Mouse (Mus musculus) right cerebral cortex, postnatal 36 days (tissue): ENCODE data around the gene Btbd3.

Experiments
- DNase-seq, 2 experiments: peaks; one replicate each; pipeline ENCODE4 v3.0.0; 2022; ENCODE audit warnings: low spot score in 2 of 2, mixed read lengths in 1 of 2

The Btbd3 gene

DNA sequence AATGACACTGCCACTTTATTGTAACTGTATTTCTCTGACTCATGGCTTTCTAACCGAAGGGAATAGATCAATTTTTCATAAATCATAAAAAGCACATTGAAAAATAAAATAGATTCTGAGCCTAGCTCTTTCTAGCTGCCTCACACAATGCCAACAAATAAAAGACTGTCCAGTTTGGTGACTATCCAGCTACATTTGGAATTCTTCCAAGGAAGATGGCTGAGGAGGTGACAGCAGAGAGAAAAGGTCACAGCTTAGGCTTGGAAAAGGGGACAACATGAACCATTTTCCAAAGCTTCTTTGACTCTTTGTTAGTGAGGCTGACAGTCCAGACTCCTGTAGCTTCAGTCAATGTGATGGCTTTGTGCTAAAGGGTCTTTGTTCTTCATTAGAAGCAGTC is 132.2 kb downstream of the Btbd3 start:
- no peak for DNase-seq

DNA sequence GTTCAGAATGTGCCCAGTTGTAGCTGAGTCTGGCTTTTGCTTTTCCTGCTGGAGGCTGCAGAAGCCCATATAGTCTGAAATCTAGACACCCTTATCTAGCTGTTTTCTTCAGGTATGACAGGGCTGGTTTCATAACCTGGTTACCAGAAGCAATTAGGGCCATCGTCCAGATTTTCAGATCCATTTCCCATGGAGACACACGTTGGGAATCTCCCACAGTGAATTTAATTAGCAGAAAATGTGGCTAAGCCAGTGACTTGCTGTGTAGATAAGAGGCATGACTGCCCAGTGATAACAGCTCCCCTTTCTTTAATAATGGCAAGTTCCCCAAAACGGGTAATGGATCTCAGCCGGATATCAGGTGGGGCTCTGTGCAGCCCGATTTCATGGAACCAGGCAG is 146.7 kb downstream of the Btbd3 start:
- no peak for DNase-seq

DNA sequence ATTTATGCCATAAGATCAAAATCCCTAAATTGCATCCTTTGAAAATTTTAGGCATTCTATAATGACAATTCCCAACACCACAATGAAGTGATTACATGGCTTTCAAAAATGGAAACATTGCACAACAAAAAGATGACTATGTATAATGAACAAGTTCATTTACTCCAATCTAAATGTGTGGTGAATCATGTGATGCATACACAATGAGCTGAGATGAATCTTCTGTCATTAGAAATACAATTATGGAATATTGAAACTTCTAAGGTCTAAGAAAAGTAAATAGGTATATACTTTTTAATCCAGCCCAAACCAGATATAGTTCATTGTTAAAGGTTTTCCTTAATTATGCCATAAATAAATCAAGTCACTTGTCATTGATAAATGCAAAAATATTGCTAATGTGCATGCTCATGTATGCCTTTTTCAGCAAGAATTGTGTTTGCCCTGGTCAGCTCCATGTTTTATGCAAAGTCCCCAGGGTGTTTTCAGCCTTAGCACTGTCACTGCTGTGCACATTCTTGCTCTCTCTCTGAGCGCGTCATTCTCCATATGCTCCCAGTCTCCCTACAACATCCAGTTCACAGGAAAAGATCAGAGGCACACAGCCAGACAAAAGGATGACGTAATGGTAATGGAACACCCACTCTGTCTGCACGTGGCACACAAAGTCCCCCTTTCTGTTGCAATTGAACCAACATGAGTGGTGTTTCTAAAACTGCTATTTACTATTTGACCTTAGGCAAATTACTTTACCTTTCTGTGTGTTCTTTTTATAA is 149.6 kb downstream of the Btbd3 start:
- peak; percentile 18 to 33 for DNase-seq

DNA sequence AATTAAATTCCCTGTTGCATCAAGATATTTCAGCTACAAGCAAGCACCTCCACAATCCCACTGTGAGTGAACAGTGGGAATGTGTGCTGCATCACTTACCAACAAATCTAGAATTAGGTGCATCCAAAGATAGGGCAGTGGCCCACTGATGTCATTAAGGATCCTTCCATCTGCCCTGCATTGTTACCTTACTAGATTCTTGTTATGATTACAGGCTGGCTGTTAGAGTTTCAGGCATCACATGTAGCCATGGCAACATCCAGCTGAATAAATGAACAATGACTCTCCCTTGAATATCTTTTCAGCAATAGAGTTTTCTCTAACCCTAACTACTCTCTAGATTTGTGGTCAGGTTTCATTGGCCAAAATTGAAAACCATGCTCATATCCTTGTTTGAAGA is 150.3 kb downstream of the Btbd3 start:
- DNase-seq = no peak

DNA sequence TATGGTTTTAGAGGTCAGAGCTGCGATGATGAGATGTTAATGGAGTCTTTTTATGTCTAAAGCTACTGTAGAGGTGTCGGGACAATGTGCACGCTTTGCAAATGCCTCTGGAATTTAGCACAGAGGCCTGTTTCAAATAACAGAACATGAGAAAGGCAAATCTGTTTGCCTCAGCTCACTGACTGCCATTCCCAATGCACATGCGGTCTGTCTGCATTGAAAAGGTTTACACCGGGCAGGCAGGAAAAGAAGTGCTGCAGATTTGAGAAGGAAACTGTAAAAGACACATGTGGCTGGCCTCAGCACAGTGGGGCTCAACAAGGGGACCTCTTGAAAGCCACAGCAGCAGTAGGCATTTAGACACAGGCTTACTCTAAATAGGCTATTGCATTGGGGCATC is 156.2 kb downstream of the Btbd3 start:
- DNase-seq = no peak

DNA sequence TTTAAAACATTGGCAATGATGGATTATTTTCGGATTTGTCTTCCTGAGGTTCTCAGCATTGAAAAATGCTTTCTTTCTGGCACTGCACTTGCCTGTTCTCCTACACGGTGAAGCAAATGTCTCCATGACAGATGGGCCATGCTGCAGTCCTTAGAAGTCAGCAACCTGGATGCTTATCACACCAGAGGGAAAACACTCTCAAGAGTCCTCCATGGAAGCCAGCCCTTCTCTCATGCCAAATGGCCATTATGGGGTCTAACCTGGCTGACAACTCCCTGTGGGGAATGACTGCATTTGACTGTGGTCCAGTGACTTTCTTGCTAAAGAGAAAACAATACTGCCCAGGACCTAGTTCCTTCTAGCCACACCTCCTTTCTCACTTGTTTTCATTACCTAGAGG is 166.0 kb downstream of the Btbd3 start:
- no peak for DNase-seq

DNA sequence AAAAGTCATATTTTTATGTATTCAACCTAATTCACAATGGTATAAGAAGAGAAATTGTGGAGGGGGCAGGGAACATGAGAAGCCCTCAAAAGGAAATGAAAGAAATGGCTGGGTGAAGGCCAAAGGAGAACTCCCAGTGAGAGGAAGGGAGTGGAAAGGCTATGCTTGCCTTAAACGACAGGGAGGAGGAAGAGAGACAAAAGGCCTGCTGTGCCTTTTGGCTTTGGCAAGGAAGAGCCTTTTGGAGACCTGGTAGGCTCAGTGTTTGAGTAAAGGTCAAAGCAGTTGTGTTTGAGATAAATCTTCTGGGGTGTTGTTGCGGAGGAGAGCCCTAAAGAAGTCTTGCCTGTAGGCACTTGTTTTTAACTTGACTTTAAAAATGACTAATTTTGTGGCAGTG is 175.6 kb downstream of the Btbd3 start:
- DNase-seq = no peak

DNA sequence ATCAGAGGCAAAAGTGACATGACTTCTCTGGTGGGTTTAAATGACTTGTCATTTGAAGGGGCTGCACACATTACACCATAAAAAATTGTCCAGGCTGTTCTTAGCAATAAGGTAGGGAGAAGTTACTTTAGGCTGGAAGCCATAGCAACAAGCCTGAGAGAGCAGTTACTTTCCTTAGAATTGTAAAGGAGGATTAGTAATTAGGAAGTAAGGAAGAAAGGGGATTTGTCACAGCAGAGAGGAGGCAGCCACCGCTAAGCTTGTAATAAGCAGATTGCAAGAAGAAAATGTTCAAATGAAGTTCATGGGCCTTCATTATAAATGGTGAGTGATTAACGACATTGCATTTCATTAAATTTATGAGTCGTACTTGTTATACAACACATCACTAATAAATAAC is 190.1 kb downstream of the Btbd3 start:
- DNase-seq = no peak

DNA sequence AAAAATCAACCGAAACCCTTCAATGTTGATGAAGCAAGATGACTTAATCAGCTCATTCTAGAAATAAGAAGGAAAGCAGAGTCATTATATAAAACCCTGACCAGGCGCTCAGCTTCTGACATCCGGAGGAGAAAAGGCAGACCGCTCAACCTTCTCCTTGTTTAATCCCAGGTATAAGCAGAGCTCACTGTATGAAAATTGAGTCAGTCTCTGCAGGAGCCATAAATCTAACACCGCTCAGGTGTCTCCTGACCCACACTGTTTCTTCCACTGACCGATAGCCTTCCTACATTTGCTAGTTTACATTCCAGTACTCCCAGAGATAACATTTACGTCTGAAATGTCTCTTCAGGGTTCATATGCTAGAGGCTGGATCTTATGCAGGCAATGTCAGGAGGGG is 190.6 kb downstream of the Btbd3 start:
- no peak for DNase-seq

DNA sequence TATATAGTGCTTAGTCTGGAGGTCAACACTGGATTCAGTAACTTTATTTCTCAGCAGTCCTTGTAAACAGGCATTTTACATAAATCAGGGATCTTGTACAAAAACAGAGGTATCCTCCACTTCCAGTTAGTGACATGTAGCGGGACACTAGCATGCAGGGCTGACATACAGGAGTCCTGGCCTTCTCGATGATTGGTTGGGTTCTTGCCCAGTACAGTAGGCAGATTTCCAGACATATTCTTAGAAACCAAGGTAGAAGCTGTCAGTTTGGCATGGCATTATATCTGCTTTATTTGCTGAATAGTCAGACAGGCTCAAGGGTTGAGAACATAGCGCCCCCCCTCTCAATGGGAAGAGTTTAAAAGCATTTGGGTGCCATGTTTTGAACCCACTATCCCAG is 191.3 kb downstream of the Btbd3 start:
- no peak for DNase-seq

DNA sequence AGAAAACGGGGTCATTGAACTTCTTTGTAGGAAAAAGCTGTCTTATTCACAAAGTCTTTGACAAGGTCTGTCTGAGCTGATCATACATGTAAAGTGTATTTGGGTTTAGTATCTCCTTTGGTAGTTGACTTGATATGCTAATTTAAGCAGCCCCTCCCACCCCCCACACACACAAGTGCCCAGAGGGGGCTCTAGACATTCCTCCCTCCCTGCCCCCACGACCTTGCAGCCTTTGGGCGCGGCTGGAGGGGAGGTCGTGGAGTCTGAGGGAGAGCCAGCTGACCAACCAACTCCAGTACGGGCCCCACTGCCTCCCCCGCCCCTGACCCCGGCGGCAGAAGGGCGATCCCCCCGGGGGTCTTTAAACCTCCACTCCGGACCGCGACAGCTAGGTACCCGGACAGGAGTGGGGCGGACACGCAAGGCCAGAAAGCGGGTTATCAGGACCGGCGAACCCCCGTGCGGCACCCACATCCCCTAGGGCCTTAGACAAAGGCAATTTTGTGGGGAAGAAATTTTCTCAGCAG is 211.7 kb downstream of the Btbd3 start:
- no peak for DNase-seq

DNA sequence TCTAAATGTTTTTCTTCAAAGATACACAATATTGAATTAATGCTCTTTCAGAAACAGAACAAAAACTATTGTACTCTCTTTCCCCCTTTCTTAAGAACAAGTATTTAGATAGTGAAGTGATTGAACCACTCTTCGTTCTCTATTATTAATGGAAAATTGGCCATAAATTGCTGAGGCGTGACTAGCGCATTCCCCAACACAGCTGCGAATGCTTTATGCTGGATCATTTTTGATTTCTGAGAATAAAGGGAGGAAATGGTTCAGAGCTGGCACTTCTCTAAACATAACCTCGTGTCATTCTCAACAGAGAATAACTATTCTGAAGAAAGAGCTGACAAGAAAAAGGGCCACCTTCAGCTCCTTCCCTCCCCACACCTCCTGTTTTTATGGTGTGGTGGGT is 217.0 kb downstream of the Btbd3 start:
- DNase-seq = no peak

DNA sequence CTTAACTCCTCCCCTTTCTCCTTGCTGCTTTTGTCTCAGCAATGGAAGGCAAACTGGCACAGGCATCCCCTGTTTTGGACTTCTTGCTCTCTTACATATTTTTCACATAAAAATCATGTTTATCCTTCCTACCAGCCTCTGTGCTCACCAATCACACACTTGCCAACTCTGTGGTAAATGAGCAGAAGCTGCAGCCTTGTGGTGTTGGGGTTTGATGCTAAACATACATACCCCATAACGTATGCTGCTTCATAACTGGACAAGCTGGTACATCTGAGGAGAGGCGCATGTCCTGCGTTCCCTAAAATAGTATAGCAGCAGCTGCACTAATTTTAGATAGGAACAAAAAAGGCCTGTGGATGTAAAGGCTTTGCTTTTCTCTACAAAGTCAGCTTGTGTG is 220.1 kb downstream of the Btbd3 start:
- DNase-seq = peak; percentile 58 to 82

DNA sequence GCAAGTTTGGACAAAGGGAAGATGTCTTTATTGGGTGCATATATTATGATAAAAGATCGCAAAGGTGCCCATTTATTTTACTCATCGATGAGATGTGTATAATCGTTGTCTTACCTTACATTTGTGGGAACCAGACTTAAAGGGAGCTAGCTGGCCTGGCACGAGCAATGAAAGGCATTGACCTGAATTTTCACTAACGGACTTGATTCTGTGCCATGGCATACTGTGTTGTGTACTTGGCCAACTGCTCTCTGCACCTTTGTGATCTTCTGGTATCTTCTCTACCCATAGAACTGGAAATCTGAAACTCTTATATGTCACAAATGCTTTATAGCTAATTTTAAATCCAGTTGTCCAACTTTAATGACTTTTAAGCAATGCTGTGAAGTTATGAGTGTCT is 220.9 kb downstream of the Btbd3 start:
- no peak for DNase-seq

DNA sequence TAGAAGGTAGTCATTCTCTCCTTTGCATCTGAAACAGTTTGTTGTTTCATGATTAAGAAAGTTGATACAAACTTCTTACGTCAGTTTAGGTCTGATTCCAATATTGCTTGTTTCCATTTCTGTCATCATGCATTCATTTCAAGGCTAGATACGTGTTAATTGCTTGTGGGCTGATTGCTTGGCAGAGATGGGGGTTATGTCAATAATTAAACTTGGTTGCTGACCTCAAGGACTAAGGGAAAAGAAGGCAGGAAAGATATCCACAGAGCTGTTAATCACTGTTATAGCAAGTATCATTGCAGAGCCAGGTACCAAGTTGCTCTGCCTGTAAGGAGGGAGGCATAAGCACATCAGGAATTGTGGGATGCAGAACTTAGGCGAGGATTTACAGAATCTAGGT is 226.2 kb downstream of the Btbd3 start:
- DNase-seq = no peak

DNA sequence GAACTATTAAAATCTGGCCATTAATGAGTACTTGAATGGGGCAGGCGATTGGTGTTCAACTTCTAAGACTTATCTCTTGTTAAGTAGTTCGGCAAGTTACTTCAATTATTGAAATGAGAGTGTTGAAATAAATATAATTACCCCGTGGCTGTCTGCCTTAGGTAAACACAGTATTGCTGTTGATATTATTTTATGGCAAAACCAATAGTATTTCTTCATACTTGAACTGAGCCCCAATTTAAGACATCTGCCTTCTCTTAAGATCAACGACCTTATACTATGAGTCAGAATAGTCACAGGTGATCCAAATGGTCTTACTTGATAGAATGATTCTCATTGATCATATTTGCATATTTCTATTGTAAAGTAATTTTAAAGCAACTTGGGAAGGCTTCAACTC is 228.5 kb downstream of the Btbd3 start:
- no peak for DNase-seq

DNA sequence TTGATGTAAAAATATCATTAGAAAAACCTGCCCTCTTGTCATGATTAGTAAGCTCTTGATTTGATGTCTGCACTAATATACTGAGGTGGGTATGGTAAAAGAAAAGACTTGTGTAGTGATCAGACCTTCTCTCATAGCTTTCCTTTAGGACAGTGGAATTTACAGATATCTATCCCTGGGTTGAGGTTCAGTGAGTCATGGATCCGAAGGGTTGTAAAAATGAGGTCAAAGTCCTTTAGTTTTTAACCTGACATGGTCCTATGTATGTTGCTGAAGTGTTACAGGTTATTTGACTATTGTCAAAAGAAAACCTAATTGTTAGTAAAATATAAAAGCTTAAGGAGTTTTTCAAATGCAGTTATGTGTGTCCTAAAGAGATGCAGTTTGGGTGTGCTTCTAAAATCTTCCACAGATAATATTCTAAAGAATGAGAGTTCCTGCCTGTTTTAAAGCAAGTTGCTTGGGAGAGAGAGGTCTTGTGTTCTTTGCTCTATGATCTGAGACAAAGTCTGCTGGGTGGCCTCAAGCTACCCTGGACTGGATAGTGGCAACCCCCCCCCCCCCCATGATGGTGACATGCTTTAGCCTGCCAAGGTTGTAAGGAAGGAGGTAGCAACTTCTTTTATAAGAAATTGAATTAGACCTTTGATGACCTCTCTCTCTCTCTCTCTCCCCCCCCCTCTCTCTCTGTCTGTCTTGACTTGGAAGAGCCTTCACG is 234.5 kb downstream of the Btbd3 start:
- no peak for DNase-seq

DNA sequence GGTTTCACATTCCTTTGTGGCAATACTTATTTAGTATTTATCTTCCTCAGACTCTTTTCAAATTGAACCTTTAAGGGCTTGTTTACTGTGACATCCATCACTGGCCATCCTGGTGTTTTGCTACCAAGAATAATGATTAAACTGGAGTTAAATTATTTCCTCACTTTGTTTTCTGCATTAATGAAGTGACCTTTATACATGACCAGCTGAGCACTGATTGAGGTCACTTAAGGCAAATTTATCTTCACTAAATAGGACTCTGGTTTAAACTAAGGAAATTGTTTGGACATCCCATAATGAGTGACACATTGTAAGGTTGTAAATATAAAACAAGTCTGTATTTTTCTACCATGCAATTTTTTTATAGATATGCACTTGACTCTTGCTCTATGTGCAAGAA is 235.8 kb downstream of the Btbd3 start:
- DNase-seq = no peak

DNA sequence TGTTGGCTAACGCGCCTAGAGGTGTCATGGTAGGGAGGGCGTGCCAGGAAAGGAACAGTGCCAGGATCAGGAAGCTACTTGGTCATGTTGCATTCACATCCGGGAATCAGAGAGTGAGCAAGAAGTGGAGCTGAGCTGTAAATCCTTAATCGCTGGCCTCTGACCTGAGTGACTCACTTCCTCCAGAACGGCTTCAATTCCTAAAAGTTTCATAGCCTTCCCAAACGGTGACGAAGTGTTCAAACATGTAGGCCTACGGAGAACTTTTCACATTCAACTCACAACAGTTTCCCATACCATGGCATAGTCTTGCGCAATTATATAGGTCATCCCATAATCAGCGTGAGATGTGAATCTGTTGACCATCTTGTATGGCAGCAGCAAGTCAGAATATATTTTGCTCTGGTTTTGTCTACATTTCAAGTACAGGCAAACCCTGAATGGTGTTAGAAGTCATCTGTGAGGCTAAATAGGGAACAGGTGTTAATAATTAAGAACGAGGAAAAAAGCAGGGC is 247.6 kb downstream of the Btbd3 start:
- no peak for DNase-seq

DNA sequence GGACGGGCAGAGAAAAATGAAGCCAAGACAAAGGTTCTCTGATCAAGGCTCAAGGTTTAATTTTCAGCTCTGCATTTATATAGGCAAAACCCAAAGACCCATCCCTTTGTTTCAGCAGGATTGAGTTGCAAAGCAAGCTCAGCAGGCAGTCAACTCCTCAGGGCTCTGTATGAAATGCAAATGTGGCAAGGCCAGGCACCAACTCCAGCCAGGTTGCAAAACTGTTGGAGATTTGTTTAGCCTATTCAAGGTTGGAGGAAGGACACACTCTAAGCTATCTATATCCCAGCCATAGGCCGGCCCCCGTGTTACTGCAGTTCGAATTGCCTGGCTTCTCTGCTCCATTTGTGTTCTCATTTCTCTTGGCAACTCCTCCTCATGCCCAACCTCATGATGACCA is 259.2 kb downstream of the Btbd3 start:
- DNase-seq = no peak

DNA sequence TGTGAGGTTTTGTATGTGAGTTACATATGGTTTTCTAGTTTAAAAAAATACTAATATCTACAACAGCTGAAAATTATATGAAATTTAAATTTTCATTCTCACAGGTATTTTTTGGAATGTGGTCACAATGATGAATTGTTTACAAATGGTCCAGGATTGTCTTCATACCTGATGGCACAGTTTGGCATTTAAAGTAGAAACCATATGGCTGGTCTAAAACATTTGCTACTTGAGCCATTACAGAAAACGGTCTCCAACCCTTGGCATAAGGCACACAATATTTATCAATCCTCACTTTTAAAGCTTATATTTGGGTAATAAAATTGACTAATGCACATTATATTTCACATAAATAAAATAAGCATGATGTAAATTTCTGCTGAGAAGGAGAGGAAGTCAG is 272.1 kb downstream of the Btbd3 start:
- DNase-seq = no peak

DNA sequence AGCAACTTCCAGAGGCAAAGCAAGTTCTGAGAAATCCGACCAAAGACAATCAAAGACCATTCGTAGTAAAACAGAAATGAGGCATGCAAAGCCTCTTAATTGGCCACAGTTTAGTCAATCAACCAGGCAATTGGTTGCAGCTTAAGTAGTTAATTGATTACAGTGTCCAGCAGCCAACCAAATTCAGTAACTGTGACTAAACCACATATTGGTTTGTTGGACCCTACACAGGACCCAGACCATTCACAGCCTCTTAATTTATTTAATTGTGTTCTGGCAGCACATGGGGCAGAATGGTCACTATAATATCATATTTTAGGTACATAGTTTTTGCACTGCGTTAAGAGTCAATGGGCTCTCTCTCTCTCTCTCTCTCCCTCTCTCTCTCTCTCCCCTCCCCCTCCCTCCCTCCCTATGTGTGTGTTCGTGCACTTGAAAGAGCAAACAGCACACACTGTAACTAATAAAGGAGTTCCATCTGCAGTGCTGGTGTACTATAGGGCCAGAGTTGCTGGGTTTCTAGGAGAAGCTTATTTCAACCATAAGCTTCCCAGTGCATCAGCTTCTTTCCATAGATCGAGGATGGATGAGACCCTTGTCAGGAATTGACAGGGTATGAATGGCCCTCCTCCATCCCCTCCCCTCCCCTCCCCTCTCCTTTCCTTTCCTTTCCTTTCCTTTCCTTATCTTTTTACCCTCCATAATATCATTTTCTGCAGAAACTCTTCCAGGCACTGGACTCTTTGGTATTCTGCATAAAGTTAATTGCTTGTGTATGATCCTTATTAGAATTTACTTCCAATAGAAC is 275.0 kb downstream of the Btbd3 start:
- no peak for DNase-seq
